Mouse (Mus musculus): Measurements from ENCODE around the gene Zbtb49.

Gene Zbtb49

GRCm38 (mm10) chr5:38195941-38196340 is 24.3 kb downstream of the Zbtb49 start:
- ATAC-seq (ENCODE audit: low TSS enrichment), result no peak

GRCm38 (mm10) chr5:38194946-38195345 is 25.3 kb downstream of the Zbtb49 start:
- no peak for ATAC-seq (ENCODE audit: low TSS enrichment)

- no peak for ATAC-seq (ENCODE audit: low TSS enrichment)
These were observed 29.4 kb downstream of the Zbtb49 start for GRCm38 (mm10) chr5:38190907-38191306.

- no peak for ATAC-seq (ENCODE audit: low TSS enrichment)
These were observed 33.3 kb downstream of the Zbtb49 start for GRCm38 (mm10) chr5:38187006-38187405.

- ATAC-seq (ENCODE audit: low TSS enrichment), result no peak
These were observed 35.5 kb downstream of the Zbtb49 start for GRCm38 (mm10) chr5:38184688-38185285.

GRCm38 (mm10) chr5:38174256-38174912 is 45.9 kb downstream of the Zbtb49 start:
- ATAC-seq (ENCODE audit: low TSS enrichment), result no peak

GRCm38 (mm10) chr5:38173766-38174165 is 46.5 kb downstream of the Zbtb49 start:
- no peak for ATAC-seq (ENCODE audit: low TSS enrichment)

GRCm38 (mm10) chr5:38168497-38168896 is 51.8 kb downstream of the Zbtb49 start:
- ATAC-seq (ENCODE audit: low TSS enrichment), result no peak

- ATAC-seq (ENCODE audit: low TSS enrichment), result peak; percentile 29
These were observed 60.4 kb downstream of the Zbtb49 start, which contains the start of gene Nsg1 for GRCm38 (mm10) chr5:38159634-38160413. Nsg1 (minus strand) TSS chr5:38159907.

- peak; percentile 58 for ATAC-seq (ENCODE audit: low TSS enrichment)
These were observed 61.2 kb downstream of the Zbtb49 start for GRCm38 (mm10) chr5:38158947-38159633.

- peak; percentile 45 for ATAC-seq (ENCODE audit: low TSS enrichment)
These were observed 61.7 kb downstream of the Zbtb49 start for GRCm38 (mm10) chr5:38158501-38158946.

GRCm38 (mm10) chr5:38157481-38158020 is 62.7 kb downstream of the Zbtb49 start:
- ATAC-seq (ENCODE audit: low TSS enrichment), result no peak; the same call in 1 of the 2 replicates

GRCm38 (mm10) chr5:38153636-38154035 is 66.6 kb downstream of the Zbtb49 start:
- no peak for ATAC-seq (ENCODE audit: low TSS enrichment)

- ATAC-seq (ENCODE audit: low TSS enrichment), result peak; percentile 14; the same call in 1 of the 2 replicates
These were observed 67.8 kb downstream of the Zbtb49 start for GRCm38 (mm10) chr5:38152201-38153108.

GRCm38 (mm10) chr5:38151264-38151663 is 69.0 kb downstream of the Zbtb49 start:
- ATAC-seq (ENCODE audit: low TSS enrichment), result peak; percentile 82

GRCm38 (mm10) chr5:38146524-38146923 is 73.7 kb downstream of the Zbtb49 start:
- ATAC-seq (ENCODE audit: low TSS enrichment), result no peak

- no peak for ATAC-seq (ENCODE audit: low TSS enrichment)
These were observed 79.4 kb downstream of the Zbtb49 start for GRCm38 (mm10) chr5:38140893-38141292.
